Mouse (Mus musculus) right cerebral cortex, postnatal 25 days (tissue): ENCODE data around the gene Scimp.
"Not testable (repeated sequence)": the region's sequence is repeated elsewhere in the genome, so short reads cannot be mapped to it uniquely, and the experiment has no call there.

Source experiments
- DNase-seq: peaks from one replicate; pipeline ENCODE4 v3.0.0; 2022

The Scimp gene

GRCm38 (mm10) chr11:70765776-70766445 lies 46.5 kb downstream of the Scimp start:
- no peak for DNase-seq

GRCm38 (mm10) chr11:70763936-70764808 lies 48.2 kb downstream of the Scimp start, which contains the start of gene Zfp3:
Zfp3 (plus strand) TSS chr11:70764209.
- peak; percentile 87 for DNase-seq

- DNase-seq: no peak
These were observed 48.8 kb downstream of the Scimp start for GRCm38 (mm10) chr11:70763582-70763935.

GRCm38 (mm10) chr11:70762641-70763040 lies 49.7 kb downstream of the Scimp start:
- DNase-seq: no peak

GRCm38 (mm10) chr11:70760446-70760845 lies 51.9 kb downstream of the Scimp start:
- DNase-seq: not testable (repeated sequence)

- DNase-seq: peak; percentile 69
These were observed 56.7 kb downstream of the Scimp start for GRCm38 (mm10) chr11:70755645-70756044.

- peak; percentile 10 for DNase-seq
These were observed 57.4 kb downstream of the Scimp start for GRCm38 (mm10) chr11:70754958-70755357.

GRCm38 (mm10) chr11:70754476-70754875 lies 57.9 kb downstream of the Scimp start:
- no peak for DNase-seq

- no peak for DNase-seq
These were observed 59.2 kb downstream of the Scimp start for GRCm38 (mm10) chr11:70753146-70753545.

GRCm38 (mm10) chr11:70752337-70753017 lies 59.9 kb downstream of the Scimp start:
- no peak for DNase-seq

GRCm38 (mm10) chr11:70747876-70748545 lies 64.4 kb downstream of the Scimp start:
- no peak for DNase-seq

- DNase-seq: no peak
These were observed 66.8 kb downstream of the Scimp start for GRCm38 (mm10) chr11:70745636-70746035.

GRCm38 (mm10) chr11:70742581-70743459 lies 69.6 kb downstream of the Scimp start:
- peak; percentile 21 for DNase-seq

GRCm38 (mm10) chr11:70742117-70742516 lies 70.3 kb downstream of the Scimp start:
- no peak for DNase-seq

GRCm38 (mm10) chr11:70741603-70742002 lies 70.8 kb downstream of the Scimp start:
- DNase-seq: no peak
